Mouse (Mus musculus) right cerebral cortex, adult 2 months (tissue): ENCODE results near the gene Tmem232.
A peak's percentile ranks its signal among the peaks of the same experiment; 100 is the strongest.
"Not testable (repeated sequence)": the region's sequence is repeated elsewhere in the genome, so short reads cannot be mapped to it uniquely, and the experiment has no call there.

Experiments
- DNase-seq, 2 experiments: peaks; one replicate each; pipeline ENCODE4 v3.0.0; 2021 to 2022; ENCODE audit warnings: low spot score in 2 of 2

Gene Tmem232

GRCm38 (mm10) chr17:65532381-65532780, 8.2 kb downstream of the Tmem232 start:
- not testable (repeated sequence) for DNase-seq

- DNase-seq: peak in 1 of 2 experiments; percentile 8
Observed at GRCm38 (mm10) chr17:65527529-65527928, 13.1 kb downstream of the Tmem232 start.

- DNase-seq: no peak
Observed at GRCm38 (mm10) chr17:65513517-65513916, 27.1 kb downstream of the Tmem232 start.

- no peak for DNase-seq
Observed at GRCm38 (mm10) chr17:65484654-65485053, 55.9 kb downstream of the Tmem232 start.

- DNase-seq: peak in 1 of 2 experiments; percentile 5
Observed at GRCm38 (mm10) chr17:65476747-65477146, 63.8 kb downstream of the Tmem232 start.

GRCm38 (mm10) chr17:65450818-65451217, 89.8 kb downstream of the Tmem232 start:
- DNase-seq: no peak

- DNase-seq: not testable (repeated sequence)
Observed at GRCm38 (mm10) chr17:65437906-65438305, 102.7 kb downstream of the Tmem232 start.

GRCm38 (mm10) chr17:65419124-65419523, 121.5 kb downstream of the Tmem232 start:
- no peak for DNase-seq

- no peak for DNase-seq
Observed at GRCm38 (mm10) chr17:65405309-65405708, 135.3 kb downstream of the Tmem232 start.

- no peak for DNase-seq
Observed at GRCm38 (mm10) chr17:65400914-65401313, 139.7 kb downstream of the Tmem232 start.

- DNase-seq: no peak
Observed at GRCm38 (mm10) chr17:65384411-65384962, 156.1 kb downstream of the Tmem232 start.

GRCm38 (mm10) chr17:65370034-65370780, 170.4 kb downstream of the Tmem232 start:
- DNase-seq: peak; percentile 83 to 87

GRCm38 (mm10) chr17:65365535-65366254, 174.9 kb downstream of the Tmem232 start:
- no peak for DNase-seq

GRCm38 (mm10) chr17:65351836-65352235, 188.7 kb downstream of the Tmem232 start:
- peak; percentile 18 to 54 for DNase-seq

GRCm38 (mm10) chr17:65340016-65340415, 200.6 kb downstream of the Tmem232 start:
- no peak for DNase-seq

GRCm38 (mm10) chr17:65330759-65331158, 209.8 kb downstream of the Tmem232 start:
- no peak for DNase-seq

GRCm38 (mm10) chr17:65325249-65325648, 215.3 kb downstream of the Tmem232 start:
- DNase-seq: peak; percentile 50 to 64

- no peak for DNase-seq
Observed at GRCm38 (mm10) chr17:65320623-65321022, 220.0 kb downstream of the Tmem232 start.

- no peak for DNase-seq
Observed at GRCm38 (mm10) chr17:65299946-65300345, 240.6 kb downstream of the Tmem232 start.

- no peak for DNase-seq
Observed at GRCm38 (mm10) chr17:65297831-65298230, 242.8 kb downstream of the Tmem232 start.

GRCm38 (mm10) chr17:65252160-65252559, 288.4 kb downstream of the Tmem232 start:
- peak; percentile 11 to 18 for DNase-seq

GRCm38 (mm10) chr17:65250261-65250660, 290.3 kb downstream of the Tmem232 start:
- DNase-seq: peak; percentile 24 to 61

GRCm38 (mm10) chr17:65243716-65244115, 296.9 kb downstream of the Tmem232 start:
- DNase-seq: no peak
